Mouse (Mus musculus) layer of hippocampus, postnatal 14 days (tissue): Measurements from ENCODE around the gene Ppp2r3c. TPM values are rescaled to one million over a fixed set of nuclear protein-coding genes. Genes with fewer than 3 reads are reported as not detected.
"Not testable (repeated sequence)": the region's sequence is repeated elsewhere in the genome, so short reads cannot be mapped to it uniquely, and the experiment has no call there.

Experiments
- DNase-seq, 2 experiments: peaks; one replicate each; pipeline ENCODE4 v3.0.0; 2021 to 2022; ENCODE audit warnings: low spot score in 2 of 2, mixed read lengths in 1 of 2
- total RNA-seq, 2 experiments: library from RNA; stranded (reverse); gene quantifications; 2 replicates each; pipeline ENCODE4 v1.2.3; 2021

Ppp2r3c gene
- total RNA-seq, 2 experiments from 2014 or later = 12.4 to 14.1 TPM

DNA sequence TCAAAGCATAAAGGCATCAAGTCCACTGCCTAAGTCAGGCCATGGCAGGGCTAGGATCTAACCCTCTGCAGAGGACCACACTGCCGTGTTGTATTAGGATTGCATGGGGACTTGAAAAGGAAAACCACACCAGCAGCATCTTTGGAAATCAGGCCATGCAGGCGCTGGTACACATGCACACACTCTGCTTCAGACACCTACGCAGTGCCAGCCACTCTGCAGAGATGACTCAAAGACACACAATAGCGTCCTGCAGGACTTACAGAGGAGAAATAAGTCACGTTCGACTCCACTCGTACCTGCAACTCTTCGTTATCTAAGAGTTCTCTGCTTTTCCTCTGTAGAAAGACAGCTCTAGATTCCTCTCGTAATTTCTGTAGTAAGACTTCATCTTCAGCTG, 4.7 kb downstream of the Ppp2r3c start:
- no peak for DNase-seq

DNA sequence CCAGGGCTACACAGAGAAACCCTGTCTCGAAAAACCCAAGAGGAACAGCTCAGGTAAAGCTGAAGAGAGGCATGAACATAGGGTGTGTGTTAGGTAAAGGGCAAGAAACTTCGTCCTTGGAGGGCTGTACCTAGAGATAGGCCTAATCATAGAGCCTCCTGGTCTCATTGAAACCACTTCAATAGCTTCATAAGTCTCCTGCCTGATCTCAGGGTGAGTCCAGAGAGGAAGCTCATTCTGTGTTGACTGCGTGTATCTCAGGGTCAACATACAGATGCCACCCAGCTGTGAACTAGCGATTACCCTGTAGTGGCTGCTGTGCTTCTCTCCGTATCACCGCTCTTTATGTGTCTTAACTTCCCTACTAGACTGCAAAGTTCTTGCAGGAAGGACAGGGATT, 25.2 kb downstream of the Ppp2r3c start:
- DNase-seq = not testable (repeated sequence)

DNA sequence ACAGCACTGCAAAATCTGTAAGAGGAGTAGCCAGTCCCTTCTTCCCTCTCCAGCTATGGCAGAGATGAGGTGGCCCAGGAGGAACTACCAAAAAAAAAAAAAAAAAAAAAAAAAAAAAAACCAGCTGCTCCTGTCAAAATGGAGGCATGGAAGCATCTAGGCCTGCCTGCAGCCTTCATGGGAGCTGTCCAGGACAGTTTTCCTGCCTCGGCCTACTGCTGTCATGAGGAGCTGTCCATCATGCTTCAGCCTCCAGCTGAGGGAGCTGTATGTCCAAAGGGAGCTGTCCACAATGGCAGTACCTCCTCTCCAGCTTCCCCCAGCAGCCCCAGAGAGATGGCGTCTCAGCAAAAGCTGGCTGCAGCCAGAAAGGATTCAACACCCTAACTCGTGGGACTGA, 30.6 kb downstream of the Ppp2r3c start:
- DNase-seq = no peak

DNA sequence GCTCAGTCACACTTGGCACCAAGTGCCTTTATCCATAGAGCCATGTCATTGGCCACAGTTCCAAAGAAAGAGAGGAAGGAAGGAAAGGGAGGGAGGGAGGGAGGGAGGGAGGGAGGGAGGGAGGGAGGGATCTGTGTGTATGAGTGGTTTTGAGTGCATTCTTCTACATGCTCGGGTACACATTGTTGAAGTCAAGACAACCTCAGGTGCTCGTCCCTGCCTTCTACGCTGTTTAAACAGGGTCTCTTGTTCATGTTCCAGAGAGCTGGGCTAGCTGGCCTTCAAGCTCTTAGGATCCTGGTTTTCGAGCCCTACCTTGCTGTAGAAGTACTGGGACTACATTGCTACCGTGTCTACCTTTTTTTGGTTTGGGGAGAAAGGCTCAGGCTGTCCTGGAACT, 39.4 kb downstream of the Ppp2r3c start:
- DNase-seq = not testable (repeated sequence)

DNA sequence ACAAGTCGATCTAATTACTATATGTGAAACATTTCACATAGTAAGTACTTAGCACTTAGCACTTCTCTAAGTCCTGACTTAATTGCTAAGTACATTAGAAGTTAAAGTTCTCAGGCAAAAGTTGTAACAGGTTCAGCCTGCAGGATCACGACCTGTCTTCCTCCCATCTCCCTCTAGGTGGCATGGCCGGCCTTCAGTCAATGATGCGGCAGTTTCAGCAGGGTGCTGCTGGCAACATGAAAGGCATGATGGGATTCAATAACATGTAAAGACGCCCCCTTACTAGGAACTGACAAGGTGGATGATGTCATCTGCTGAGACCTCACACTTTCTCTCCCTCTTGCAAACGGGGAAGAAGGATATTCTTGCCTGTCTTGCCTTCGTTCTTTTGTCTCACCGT, 40.8 kb downstream of the Ppp2r3c start:
- DNase-seq = not testable (repeated sequence)

DNA sequence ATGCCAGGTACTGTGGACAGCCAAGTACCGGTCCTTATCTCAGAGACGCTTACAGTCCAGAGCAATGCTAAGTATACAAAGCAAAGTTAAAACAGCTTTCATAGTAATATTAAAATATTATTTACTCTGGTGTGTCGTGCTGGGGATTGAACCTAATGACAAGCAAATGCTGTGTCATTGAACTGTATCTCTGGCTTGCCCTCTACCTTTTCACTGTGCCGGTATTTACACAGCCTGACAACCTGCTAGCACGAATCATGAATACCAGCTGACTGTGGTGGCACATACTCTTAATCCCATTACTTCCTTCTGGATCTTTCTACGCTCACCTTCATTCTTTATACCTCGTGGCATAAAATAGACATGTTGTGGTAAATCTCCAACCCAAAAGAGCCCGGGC, 60.6 kb downstream of the Ppp2r3c start:
- not testable (repeated sequence) for DNase-seq

DNA sequence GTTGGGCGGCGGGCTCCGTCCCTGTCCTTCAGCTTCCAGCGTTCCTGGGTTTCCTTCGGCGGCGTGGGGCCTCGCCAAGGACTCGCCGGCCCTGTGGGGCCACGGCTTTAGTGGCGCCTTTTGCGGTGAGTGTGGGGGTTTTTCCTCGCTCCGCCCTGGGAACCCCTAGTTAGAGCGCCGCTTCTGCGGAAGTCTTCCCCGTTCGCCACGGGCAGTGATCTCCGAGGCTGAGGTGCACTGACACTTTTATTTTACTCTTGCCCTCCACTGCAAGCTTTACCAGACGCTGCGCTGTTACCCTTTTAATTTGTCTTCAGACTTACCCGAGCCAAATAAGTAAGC, 72.3 kb downstream of the Ppp2r3c start:
- DNase-seq = not testable (repeated sequence)

DNA sequence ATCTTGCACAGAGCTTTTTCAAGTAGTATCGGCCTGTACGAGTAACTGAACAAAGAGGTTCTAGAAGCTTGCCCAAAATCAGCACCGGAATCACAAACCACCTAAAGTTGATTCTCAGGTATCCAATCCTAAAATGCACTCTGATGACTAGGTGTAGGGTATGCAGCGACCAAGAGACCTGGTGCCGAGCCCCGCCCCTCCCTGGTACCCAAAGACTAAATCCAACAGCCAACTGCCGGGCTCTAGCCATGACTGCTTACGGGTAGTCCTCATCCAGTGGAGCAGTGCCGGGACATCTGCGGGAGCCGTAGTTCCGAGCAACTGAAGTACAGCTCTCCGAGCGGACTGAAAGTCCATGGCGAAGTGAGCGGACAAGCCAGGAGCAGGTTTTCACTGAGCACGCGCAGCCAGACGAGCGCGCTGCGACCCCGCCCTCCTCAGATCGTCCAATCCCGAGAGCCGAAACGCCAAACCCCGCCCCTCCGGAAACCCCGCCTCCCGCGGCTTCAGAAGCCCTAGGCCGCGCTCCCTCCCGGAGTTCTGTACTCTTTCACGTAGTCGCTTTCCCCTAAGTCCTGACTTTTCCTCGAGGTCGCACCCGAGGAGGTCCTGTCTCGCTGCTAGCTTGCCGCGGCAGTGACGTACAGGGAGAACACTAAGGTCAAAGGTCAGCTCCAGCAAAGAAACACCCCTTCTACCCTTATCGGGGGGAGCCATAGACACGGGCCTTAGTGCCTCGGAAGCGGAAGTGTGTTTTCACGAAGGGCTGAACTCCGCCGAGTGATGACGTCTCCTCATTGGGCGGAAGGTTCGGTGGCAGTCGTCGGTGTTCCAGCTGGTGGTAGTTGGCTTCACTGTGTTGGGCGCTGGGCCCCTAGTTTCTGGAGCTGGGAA, 72.9 kb downstream of the Ppp2r3c start, which contains the start of gene Srp54c:
Gene Srp54c, plus strand, starts transcription at position 543 of the 894 bp plus-strand sequence.
- not testable (repeated sequence) for DNase-seq

Other genes with a start within 250 kb of the Ppp2r3c start
- gene 2700097O09Rik, start 222.9 kb downstream of the Ppp2r3c start, total RNA-seq = 1 to 10 TPM; 8.1 to 8.6 TPM
- 10 to 100 TPM; 88.2 to 95.9 TPM for gene Srp54a, start 222.7 kb downstream of the Ppp2r3c start, total RNA-seq
- gene Fam177a, start 178.5 kb downstream of the Ppp2r3c start, total RNA-seq = 10 to 100 TPM; 17.6 to 22.7 TPM
- 10 to 100 TPM; 62.0 to 66.4 TPM for gene Srp54b, start 147.9 kb downstream of the Ppp2r3c start, total RNA-seq
- gene 1700047I17Rik2, start 103.4 kb downstream of the Ppp2r3c start, total RNA-seq = 1 to 10 TPM; 1.7 to 9.3 TPM
- gene Srp54c, start 72.8 kb downstream of the Ppp2r3c start, total RNA-seq = 10 to 100 TPM; 36.7 to 38.1 TPM
- gene 1110008L16Rik, start 3.4 kb downstream of the Ppp2r3c start, total RNA-seq = 10 to 100 TPM in 1 of 2 experiments, 1 to 10 TPM in 1; 8.1 to 10.4 TPM
- 100 to 1,000 TPM; 140 to 142 TPM for gene Psma6, start 81.2 kb upstream of the Ppp2r3c start, total RNA-seq
- gene Nfkbia, start 189.6 kb upstream of the Ppp2r3c start, total RNA-seq = 10 to 100 TPM; 35.2 to 43.8 TPM